Mouse (Mus musculus) layer of hippocampus, postnatal 10 days (tissue): ENCODE results near the gene Bicdl2. TPM values are rescaled to one million over a fixed set of nuclear protein-coding genes. Genes with fewer than 3 reads are reported as not detected.

Source experiments
- DNase-seq, 2 experiments: peaks; one replicate each; pipeline ENCODE4 v3.0.0; 2021; ENCODE audit warnings: low spot score in 2 of 2
- long read RNA-seq: library from polyadenylated mRNA; stranded (forward); transcript quantifications from one replicate; pipeline ENCODE4 v2.0.0, GENCODE M21; 2023
- total RNA-seq, 2 experiments: library from RNA; stranded (reverse); gene quantifications; 2 replicates each; pipeline ENCODE4 v1.2.3; 2021

Gene Bicdl2
- not detected for total RNA-seq
- long read RNA-seq = 0 reads

DNA sequence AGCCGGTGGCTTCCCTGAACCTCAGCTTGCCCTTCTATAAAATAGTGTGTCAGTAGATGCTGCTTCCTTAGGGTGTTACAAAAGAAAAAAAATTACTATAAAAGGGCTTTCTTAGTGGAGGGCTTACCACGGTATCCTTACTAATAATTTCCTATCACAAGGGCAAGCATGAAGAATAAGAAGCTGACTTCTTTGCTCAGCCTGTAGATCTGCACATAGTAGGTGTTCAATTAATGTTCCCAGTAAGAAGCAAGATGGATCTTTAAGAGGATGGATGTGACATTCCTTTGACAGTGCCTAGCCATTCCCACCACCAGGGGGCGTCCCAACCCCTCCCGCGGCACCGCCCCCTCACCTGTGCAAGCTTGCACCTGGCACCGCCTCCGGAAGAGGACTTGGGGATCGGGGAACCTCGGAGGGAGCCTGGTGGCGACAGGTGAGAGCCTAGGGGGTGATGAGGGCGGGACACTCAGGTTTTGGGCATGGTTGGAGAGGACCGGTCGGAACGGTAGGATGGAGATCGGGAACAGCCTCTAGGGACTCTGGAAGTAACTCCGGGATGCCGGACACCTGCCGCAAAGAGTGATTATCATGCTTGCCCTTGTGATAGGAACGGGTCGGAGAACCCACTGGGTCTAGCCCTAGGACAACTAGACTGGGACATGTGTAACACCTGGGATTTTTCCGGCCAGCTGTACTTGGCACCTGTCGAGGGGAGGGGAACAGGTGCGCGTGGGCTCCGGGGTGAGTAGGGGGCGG is at the start of gene Bicdl2:
TSS of gene Bicdl2 (plus strand) at position 390 of the 759 bp plus-strand sequence.
- no peak for DNase-seq

GRCm38 (mm10) chr17:23617087-23617486 is 43.2 kb upstream of the Bicdl2 start:
- DNase-seq = no peak

- no peak for DNase-seq
These were observed 40.0 kb upstream of the Bicdl2 start for GRCm38 (mm10) chr17:23620351-23620750.

DNA sequence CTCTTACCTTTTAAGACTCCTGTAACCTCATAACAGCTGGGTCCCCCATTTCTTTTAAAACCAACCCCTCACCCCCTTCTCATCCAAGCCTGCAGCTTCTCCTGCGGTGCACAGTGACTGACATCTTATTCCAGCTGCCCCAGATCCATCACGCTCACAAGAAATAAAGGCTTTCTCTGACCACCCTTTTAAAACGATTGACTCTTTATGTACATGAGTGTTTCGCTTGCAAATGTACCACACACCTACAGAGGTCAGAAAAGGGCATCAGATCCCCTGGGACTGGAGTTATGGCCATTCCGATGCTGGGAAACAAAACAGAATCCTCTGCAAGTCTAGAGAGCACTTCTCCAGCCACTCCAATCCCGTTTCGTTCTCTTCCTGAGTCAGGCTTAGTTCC is 32.5 kb upstream of the Bicdl2 start:
- no peak for DNase-seq

GRCm38 (mm10) chr17:23630195-23631020 is 29.9 kb upstream of the Bicdl2 start:
- peak; percentile 87 to 91 for DNase-seq

GRCm38 (mm10) chr17:23631241-23631640 is 29.1 kb upstream of the Bicdl2 start:
- no peak for DNase-seq

DNA sequence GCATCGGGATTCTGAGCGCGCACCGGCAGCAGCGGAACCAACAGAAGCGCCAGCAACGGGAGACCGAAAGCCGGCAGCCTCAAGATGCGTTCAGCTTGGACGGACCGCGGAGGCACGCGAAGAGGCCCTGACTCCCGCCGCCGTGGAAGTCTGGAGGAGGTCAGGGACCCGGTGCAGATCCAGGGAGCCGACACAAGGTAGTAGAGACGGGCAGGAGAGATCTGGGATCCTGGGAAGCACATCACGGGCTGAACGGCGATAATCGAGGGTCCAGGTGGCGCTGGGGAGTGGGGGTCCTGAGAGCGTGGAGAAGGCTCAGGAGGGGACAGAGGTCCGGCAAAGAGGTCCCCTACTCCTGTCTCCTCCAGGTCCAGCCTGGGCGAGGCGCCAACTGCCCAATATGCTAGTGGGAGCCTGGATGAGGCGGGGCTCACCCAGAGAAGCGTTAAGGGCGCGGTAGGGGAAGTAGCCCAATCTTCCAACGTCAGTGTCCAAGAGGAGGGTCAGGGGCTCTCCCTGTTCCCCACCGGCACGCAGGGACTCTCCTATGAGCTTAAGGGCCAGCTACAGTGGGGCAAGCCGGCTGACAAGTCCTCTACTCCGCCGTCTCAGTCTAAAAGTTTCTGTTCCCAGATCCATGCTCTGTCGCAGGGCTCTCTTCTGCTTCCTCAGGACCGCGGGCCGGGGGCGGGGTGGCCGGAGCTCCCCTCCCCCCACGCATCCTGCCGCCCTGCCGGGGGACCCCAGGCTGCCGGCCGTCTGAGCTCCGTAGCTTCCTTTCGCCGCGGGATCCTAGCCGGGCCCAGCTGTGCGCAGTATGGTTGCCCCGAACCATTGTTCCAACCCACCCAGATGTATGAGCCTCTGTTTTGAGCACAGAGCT is 15.5 kb upstream of the Bicdl2 start, which contains the start of gene Mmp25:
TSS of gene Mmp25 (minus strand) at position 665 of the 883 bp plus-strand sequence.
- DNase-seq = no peak

DNA sequence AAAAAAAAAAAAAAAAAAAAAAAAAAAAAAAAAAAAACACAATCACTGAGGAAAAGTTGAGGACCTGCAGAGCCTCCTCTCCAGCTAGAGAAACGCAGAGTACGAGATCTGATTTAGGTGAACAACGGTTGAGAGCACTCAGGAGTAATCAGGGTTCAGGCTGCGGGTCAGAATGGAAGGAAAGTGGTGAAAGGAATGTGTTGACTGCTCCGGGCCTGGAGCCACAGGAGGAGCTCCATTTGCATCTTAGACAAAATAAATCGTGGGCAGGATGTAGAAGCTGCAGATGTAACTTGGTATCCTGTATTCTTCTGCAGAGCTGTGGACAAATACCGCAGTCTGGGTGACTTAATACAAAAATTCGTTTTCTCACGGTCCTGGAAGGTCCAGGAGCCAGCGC is 14.4 kb upstream of the Bicdl2 start:
- DNase-seq = no peak

- DNase-seq = no peak
These were observed 8.9 kb upstream of the Bicdl2 start for GRCm38 (mm10) chr17:23651363-23651762.

GRCm38 (mm10) chr17:23653324-23653723 is 7.0 kb upstream of the Bicdl2 start:
- DNase-seq = no peak

- no peak for DNase-seq
These were observed 6.3 kb upstream of the Bicdl2 start for GRCm38 (mm10) chr17:23654001-23654400.

GRCm38 (mm10) chr17:23654410-23654809 is 5.9 kb upstream of the Bicdl2 start:
- DNase-seq = no peak

GRCm38 (mm10) chr17:23658450-23658849 is 1.9 kb upstream of the Bicdl2 start:
- DNase-seq = no peak

GRCm38 (mm10) chr17:23660876-23661200 is 532 bp downstream of the Bicdl2 start:
- DNase-seq = no peak

GRCm38 (mm10) chr17:23661526-23661925 is 1.2 kb downstream of the Bicdl2 start:
- DNase-seq = no peak

DNA sequence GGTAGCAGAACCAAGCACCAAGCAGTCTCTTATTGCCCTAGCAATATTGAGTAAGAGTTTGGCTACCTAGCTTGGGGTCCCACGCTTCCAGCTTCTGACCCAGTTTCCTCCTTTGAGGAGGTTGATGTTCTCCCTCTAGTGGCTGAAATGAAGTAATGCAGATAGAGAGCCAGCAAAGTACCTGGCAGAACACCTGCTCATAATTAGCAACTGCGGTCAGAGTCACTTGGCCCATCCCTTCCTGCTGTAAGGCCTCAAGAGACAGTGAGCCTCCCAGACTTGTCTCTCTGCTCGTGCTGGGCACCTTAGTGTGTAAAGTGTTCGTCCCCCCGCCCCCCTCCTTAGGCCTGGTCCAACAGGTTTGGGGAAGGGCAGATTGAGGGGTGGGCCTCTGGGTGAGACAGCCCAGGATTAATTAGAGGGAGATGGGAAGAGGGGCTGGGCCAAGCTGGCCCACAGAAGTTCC is 4.3 kb downstream of the Bicdl2 start:
- DNase-seq = no peak

DNA sequence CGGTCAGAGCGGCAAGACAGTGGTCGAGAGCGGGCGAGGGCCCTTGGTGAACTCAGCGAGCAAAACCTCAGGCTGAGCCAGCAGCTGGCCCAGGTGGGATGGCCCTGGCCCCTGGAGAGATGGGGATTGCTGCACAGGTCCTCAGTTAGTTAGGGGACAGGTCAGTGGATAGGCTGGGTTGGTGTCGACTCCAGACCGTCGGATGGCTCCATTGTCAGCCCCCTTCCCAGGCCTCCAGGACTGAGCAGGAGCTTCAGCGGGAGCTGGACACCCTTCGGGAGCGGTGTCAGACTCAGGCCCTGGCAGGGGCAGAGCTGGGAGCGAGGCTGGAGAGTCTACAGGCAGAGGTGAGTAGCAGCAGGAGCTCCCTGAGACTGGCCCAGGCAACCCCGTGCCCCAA is 5.2 kb downstream of the Bicdl2 start:
- no peak for DNase-seq

- no peak for DNase-seq
These were observed 10.3 kb downstream of the Bicdl2 start for GRCm38 (mm10) chr17:23670516-23671074.

GRCm38 (mm10) chr17:23671519-23671918 is 11.2 kb downstream of the Bicdl2 start:
- DNase-seq = no peak

- DNase-seq = no peak
These were observed 12.5 kb downstream of the Bicdl2 start for GRCm38 (mm10) chr17:23672761-23673160.
